Mouse (Mus musculus) liver, adult 2 months (tissue): ENCODE results near the gene Nkx2-4.

ENCODE experiments used
- CTCF ChIP-seq: fragments of 200-500 bp; IDR thresholded peaks from 2 replicates; pipeline ENCODE4 v1.5.1; 2011; ENCODE audit warnings: low read depth, low read length, control low read depth
- POLR2A ChIP-seq: fragments of 200-500 bp; IDR thresholded peaks from 2 replicates; pipeline ENCODE4 v1.6.1; 2011; ENCODE audit warnings: low read length, control low read depth; ENCODE audit not compliant: insufficient read depth; ENCODE audit errors: extremely low read depth

DNA sequence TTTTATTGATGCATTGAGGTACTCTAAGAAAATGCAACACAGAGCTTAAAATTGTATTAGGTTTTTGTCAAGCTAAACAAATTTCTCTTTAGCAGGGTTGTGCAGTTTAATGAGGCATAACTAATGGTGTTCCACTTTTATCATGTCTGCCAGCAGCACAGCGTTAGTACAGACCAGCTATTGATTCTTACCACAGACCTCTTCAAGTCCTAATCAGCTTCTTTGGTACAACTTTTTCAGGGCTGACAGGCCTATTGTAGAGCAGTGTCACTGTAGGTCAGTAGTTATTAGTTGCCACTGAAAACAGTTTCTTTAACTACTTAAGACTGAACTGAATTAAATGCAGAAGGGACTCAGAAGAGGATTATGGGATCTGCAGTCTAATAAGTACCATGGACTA, 16.2 kb downstream of the Nkx2-4 start:
- no peak for TF ChIP-seq CTCF
- TF ChIP-seq POLR2A = no peak
